Mouse (Mus musculus) CD4-positive, CD25-positive, alpha-beta regulatory T cell, adult 4 months (primary cell): ENCODE data around the gene Cacna1i. TPM values are rescaled to one million over a fixed set of nuclear protein-coding genes. Genes with fewer than 3 reads are reported as not detected.

Experiments
- ATAC-seq: one replicate; pipeline ENCODE4 v1.8.0; 2017
- polyA plus RNA-seq, 2 experiments: library from polyadenylated mRNA; unstranded; fragments of 100-300 nt; shearing (Covaris generic); gene quantifications; one replicate each; pipeline ENCODE4 v1.2.1; 2017

The Cacna1i gene
- polyA plus RNA-seq, 2 experiments from 2014 or later: not detected

GRCm38 (mm10) chr15:80413988-80414721, 127.1 kb downstream of the Cacna1i start:
- no peak for ATAC-seq

- ATAC-seq: no peak
Measured at GRCm38 (mm10) chr15:80415132-80415531, 128.1 kb downstream of the Cacna1i start.

GRCm38 (mm10) chr15:80417066-80417465, 130.0 kb downstream of the Cacna1i start:
- ATAC-seq: no peak

- no peak for ATAC-seq
Measured at GRCm38 (mm10) chr15:80418146-80418545, 131.1 kb downstream of the Cacna1i start.

GRCm38 (mm10) chr15:80430324-80430723, 143.3 kb downstream of the Cacna1i start:
- ATAC-seq: no peak

GRCm38 (mm10) chr15:80436961-80437360, 149.9 kb downstream of the Cacna1i start:
- no peak for ATAC-seq

- ATAC-seq: no peak
Measured at GRCm38 (mm10) chr15:80437996-80438395, 151.0 kb downstream of the Cacna1i start.

GRCm38 (mm10) chr15:80438423-80438822, 151.4 kb downstream of the Cacna1i start:
- no peak for ATAC-seq

GRCm38 (mm10) chr15:80440195-80440594, 153.2 kb downstream of the Cacna1i start:
- no peak for ATAC-seq

- ATAC-seq: no peak
Measured at GRCm38 (mm10) chr15:80445956-80446687, 159.1 kb downstream of the Cacna1i start.

Other genes starting within 250 kb of the Cacna1i start
- gene Syngr1, start 195.9 kb upstream of the Cacna1i start, polyA plus RNA-seq: under 1 TPM; 0.86 to 0.94 TPM
- gene Rpl3, start 195.4 kb upstream of the Cacna1i start, polyA plus RNA-seq: 1,000 to 10,000 TPM; 3,782 to 4,433 TPM
- gene Tab1, start 154.1 kb upstream of the Cacna1i start, polyA plus RNA-seq: 10 to 100 TPM; 12.0 to 39.6 TPM
- under 1 TPM in 1 of 2 experiments, not detected in 1; 0.13 TPM for gene Mgat3, start 113.5 kb upstream of the Cacna1i start, polyA plus RNA-seq
- gene Mief1, start 53.2 kb upstream of the Cacna1i start, polyA plus RNA-seq: 10 to 100 TPM; 33.6 to 42.7 TPM
- gene AC140267.1, start 51.4 kb upstream of the Cacna1i start, polyA plus RNA-seq: 10 to 100 TPM in 1 of 2 experiments, not detected in 1; 14.2 TPM
- gene Atf4, start 32.1 kb upstream of the Cacna1i start, polyA plus RNA-seq: 10 to 100 TPM; 80.4 to 96.5 TPM
- gene Rps19bp1, start 22.9 kb upstream of the Cacna1i start, polyA plus RNA-seq: 10 to 100 TPM; 18.3 to 21.5 TPM